Mouse (Mus musculus) embryonic facial prominence, embryonic 13.5 days (tissue): ENCODE measurements at regions not wholly inside any gene's neighbourhood (a gene's known extent, or its start where the extent isn't known, plus 50 kb on each side); places are given as distances from the start of the nearest gene placed in this dataset.
"Not testable (repeated sequence)": the region's sequence is repeated elsewhere in the genome, so short reads cannot be mapped to it uniquely, and the experiment has no call there.

ENCODE experiments used
- ATAC-seq: fragments of 200-750 bp; cut with Nextera tagmentation; 2 replicates; pipeline ENCODE4 v1.8.0; 2017; ENCODE audit warnings: low read depth; ENCODE audit not compliant: insufficient number of reproducible peaks, insufficient read depth, low FRiP score, low TSS enrichment
- H3K27ac ChIP-seq: fragments of 300-500 bp; sonication (generic); 2 replicates; pipeline ENCODE4 v1.5.1; 2015; ENCODE audit warnings: moderate library complexity, mild to moderate bottlenecking, inconsistent platforms
- H3K27me3 ChIP-seq: fragments of 300-500 bp; sonication (generic); 2 replicates; pipeline ENCODE4 v1.6.1; 2015; ENCODE audit warnings: mild to moderate bottlenecking, inconsistent platforms
- H3K36me3 ChIP-seq: fragments of 300-500 bp; sonication (generic); 2 replicates; pipeline ENCODE4 v1.6.1; 2015; ENCODE audit warnings: mild to moderate bottlenecking, inconsistent platforms
- H3K4me1 ChIP-seq: fragments of 300-500 bp; sonication (generic); 2 replicates; pipeline ENCODE4 v1.6.1; 2015; ENCODE audit warnings: inconsistent platforms
- H3K4me2 ChIP-seq: fragments of 300-500 bp; sonication (generic); 2 replicates; pipeline ENCODE4 v1.6.1; 2015; ENCODE audit warnings: moderate library complexity, mild to moderate bottlenecking, inconsistent platforms
- H3K4me3 ChIP-seq: fragments of 300-500 bp; sonication (generic); 2 replicates; pipeline ENCODE4 v1.5.1; 2015; ENCODE audit warnings: mild to moderate bottlenecking, inconsistent platforms
- H3K9ac ChIP-seq: fragments of 300-500 bp; sonication (generic); 2 replicates; pipeline ENCODE4 v1.6.1; 2015; ENCODE audit warnings: mild to moderate bottlenecking, inconsistent platforms
- H3K9me3 ChIP-seq: fragments of 300-500 bp; sonication (generic); 2 replicates; pipeline ENCODE4 v1.6.1; 2016; ENCODE audit warnings: inconsistent platforms
- WGBS: fragments of 180-500 bp; shearing (Covaris S2); methylation state at CpG from one replicate; pipeline ENCODE4 v1.1.7; 2015; ENCODE audit warnings: mixed read lengths; 5-methylcytosine and 5-hydroxymethylcytosine counted together

DNA sequence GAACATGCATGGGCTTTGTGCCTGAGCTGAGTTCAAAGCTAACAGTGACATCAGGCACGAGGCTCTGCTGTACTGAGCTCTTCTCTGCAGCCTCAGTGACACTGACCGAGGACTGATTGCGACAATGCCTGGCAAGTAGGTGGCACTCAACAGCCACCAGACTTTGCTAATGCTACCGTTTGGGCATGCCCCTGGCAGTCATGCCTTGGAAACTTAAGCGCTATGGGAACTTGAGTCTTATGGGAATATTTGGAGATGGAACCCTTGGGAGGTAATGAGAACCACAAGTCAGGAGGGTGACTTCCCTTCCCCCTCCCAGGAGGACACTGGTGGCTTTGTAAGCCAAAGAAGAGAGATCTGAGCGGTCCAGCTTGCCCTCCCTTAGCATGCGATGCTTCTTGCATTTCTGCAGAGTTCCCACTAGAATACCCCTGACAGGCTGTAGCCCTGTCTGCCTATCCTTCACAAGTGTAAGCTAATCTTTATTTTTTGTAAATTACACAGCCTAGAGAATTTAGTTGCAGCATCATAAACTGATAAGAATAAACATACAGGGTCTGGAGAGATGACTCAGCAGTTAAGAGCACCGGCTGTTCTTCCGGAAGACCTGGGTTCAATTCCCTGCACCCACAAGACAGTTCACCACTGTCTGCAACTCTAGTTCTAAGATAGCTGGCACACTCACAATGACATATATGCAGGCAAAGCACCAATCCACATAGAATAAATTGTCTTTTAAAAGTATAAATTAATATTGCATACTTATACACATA is 86.4 kb upstream of the Commd3 start:
- no peak for ATAC-seq
- no peaks in the 10 kb centered on the region for H3K9me3 ChIP-seq
- WGBS: 27% methylated on average over 9 of the region's 9 CpGs
- H3K4me3 ChIP-seq: no peak overlapping the region
- H3K4me2 ChIP-seq: peak overlapping the region; percentile 3; the same call in 1 of the 2 replicates
- no peaks in the 10 kb centered on the region for H3K4me1 ChIP-seq
- H3K27ac ChIP-seq: no peak overlapping the region
- H3K27me3 ChIP-seq: peaks cover 10% of the 10 kb centered on the region
- H3K9ac ChIP-seq: no peak overlapping the region
- no peaks in the 10 kb centered on the region for H3K36me3 ChIP-seq

DNA sequence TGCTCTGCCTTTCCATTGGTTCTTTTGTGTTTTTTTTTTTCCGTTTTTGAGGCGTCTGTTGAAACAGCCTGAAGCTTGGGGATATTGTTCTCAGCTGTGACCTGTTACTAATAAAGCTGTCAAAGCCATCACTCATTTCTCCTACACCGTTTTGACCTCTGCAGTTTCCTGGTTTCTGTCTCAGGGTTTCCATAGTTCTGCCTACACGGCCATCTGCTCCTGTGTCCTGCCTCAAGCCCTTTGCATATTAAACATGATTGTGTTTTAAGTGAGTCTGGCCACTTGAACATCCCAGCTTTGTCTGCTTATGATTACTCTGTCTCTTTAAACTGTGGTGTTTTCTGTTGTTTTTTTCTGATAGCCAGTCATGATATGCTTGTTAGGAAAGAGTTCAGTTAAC is 114.1 kb upstream of the Commd3 start:
- Histone ChIP-seq H3K9me3 (no peaks in the 10 kb centered on the region), H3K4me3 (no peak overlapping the region), H3K27me3 (no peaks in the 10 kb centered on the region), H3K4me2 (no peak overlapping the region), H3K9ac (no peak overlapping the region), H3K36me3 (no peaks in the 10 kb centered on the region), H3K4me1 (no peaks in the 10 kb centered on the region), H3K27ac (no peak overlapping the region)
- no peak for ATAC-seq
- 28% methylated on average over 4 of the region's 4 CpGs for WGBS

DNA sequence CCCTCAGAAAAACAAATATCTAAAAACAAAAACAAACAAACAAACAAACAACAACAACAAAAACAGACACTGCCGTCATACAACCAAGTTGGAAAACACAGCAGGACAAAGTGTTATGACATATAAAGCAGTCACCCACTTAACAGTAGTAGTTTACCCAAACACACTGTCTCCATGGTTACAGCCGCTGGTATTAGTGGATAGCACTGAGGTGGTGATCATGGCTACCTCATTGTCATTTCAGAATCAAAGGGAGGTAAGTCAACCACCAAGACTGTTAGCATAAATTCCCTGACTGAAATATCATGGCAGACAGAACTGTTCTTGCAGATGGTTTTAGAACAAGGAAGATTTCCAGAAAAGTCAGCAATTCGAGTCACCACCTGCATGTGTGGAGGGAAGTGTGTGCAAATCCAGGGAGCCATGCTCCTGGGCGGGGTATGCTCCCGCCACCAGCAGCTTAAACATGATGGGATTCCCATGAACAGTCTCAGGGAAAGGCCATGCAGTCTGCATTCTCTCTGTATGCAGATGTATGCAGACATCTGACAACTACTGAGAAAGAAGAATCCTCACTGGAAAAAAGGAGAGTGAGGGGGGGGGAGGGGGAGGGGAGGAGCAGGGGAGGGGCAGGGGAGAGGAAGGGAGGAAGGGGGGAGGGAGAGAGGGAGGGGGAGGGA is 124.1 kb upstream of the Commd3 start:
- no peak overlapping the region for H3K27ac ChIP-seq
- H3K4me1 ChIP-seq: no peaks in the 10 kb centered on the region

DNA sequence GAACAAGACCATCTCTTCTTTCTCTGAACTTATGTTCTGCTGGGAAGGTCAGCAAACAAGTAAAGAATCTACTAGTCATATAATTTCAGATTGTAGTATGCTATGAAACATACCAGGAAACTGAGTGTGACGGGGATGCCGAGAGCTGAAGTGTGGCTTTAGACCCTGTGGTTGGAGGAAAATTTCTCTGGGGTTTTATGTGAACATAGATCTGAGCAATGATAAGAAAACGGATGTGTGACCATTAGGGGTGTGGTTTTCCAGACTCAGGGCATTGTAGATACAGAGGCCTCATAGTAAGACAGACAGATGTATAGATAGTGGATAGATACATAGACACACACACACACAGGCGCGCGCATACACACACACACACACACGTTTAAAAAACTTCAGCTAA is 131.8 kb upstream of the Dnajc1 start:
- Histone ChIP-seq H3K27me3 (no peaks in the 10 kb centered on the region), H3K4me2 (no peak overlapping the region), H3K9ac (no peak overlapping the region), H3K27ac (no peak overlapping the region), H3K9me3 (no peaks in the 10 kb centered on the region), H3K4me3 (no peak overlapping the region), H3K4me1 (no peaks in the 10 kb centered on the region), H3K36me3 (no peaks in the 10 kb centered on the region)
- ATAC-seq: no peak
- 75% methylated on average over 7 of the region's 7 CpGs for WGBS

More for the DNA sequence above, 124.1 kb upstream of the Commd3 start:
- ATAC-seq: no peak
- Histone ChIP-seq H3K9ac (no peak overlapping the region), H3K4me2 (no peak overlapping the region), H3K36me3 (no peaks in the 10 kb centered on the region), H3K9me3 (no peaks in the 10 kb centered on the region), H3K27me3 (no peaks in the 10 kb centered on the region), H3K4me3 (no peak overlapping the region)
- WGBS: 77% methylated on average over 5 of the region's 5 CpGs

DNA sequence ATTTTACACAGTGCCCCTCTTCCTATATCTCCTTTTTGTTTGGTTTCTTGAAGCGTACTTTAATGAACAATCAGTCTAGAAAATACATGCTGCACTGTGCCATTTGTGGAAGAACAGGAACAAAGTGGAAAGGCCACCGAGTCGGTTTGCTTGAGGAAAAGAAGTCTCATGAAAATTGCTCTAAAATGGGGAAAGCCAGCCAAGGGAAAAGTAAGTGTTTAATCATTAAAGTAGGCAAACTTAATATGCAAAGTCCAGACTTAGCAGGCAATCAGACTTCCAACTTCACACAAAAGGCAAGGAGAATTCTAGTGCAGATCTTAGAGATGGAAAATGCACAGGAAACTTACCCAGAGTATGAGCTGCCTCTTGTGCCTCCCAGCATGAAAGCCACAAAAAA is 131.3 kb upstream of the Dnajc1 start:
- whole genome bisulfite sequencing: 82% methylated on average over 3 of the region's 3 CpGs
- no peak for ATAC-seq
- no peaks in the 10 kb centered on the region for H3K36me3 ChIP-seq

DNA sequence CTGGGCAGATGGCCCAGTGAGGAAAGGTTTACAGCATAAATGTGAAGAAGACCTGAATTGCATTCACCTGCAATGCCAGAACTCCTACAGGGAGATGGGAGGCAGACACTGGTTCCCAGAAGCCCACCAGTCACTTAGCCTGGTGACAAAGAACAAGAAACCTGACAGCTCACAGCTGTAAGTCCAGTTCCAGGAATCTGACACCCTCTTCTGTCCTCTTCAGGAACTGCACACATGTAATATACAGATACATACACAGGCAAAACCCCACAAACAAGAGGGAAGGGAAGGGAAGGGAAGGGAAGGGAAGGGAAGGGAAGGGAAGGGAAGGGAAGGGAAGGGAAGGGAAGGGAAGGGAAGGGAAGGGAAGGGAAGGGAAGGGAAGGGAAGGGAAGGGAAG is 120.8 kb upstream of the Dnajc1 start:
- Histone ChIP-seq H3K27ac (no peak overlapping the region), H3K4me1 (no peaks in the 10 kb centered on the region)
- no peak for ATAC-seq

More for the DNA sequence above, 131.3 kb upstream of the Dnajc1 start:
- H3K4me3 ChIP-seq: no peak overlapping the region
- H3K9me3 ChIP-seq: no peaks in the 10 kb centered on the region
- H3K4me2 ChIP-seq: no peak overlapping the region
- H3K9ac ChIP-seq: no peak overlapping the region
- H3K27me3 ChIP-seq: no peaks in the 10 kb centered on the region
- no peaks in the 10 kb centered on the region for H3K4me1 ChIP-seq
- H3K27ac ChIP-seq: no peak overlapping the region

DNA sequence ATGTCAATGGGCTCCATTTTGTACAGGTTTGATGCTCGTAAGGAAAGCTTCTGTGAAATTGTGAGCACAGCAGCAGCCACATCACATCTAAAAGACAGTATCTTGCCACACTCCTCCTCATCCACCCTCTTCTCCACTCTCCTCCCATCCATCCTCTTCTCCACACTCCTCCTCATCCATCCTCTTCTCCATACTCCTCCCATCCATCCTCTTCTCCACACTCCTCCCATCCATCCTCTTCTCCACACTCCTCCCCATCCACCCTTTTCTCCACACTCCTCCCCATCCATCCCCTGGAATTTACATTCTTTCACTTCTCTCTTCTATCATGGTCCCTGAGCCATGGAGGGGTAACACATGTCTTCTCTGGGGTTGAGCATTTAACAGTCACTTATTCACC is 116.7 kb upstream of the Dnajc1 start:
- no peak overlapping the region for H3K4me2 ChIP-seq
- H3K9ac ChIP-seq: no peak overlapping the region
- H3K4me3 ChIP-seq: no peak overlapping the region
- H3K9me3 ChIP-seq: no peaks in the 10 kb centered on the region
- H3K36me3 ChIP-seq: no peaks in the 10 kb centered on the region
- no peaks in the 10 kb centered on the region for H3K4me1 ChIP-seq
- no peak overlapping the region for H3K27ac ChIP-seq
- WGBS: 100% methylated on average over 1 of the region's 1 CpGs
- H3K27me3 ChIP-seq: no peaks in the 10 kb centered on the region
- no peak for ATAC-seq

More for the DNA sequence above, 120.8 kb upstream of the Dnajc1 start:
- H3K4me2 ChIP-seq: no peak overlapping the region
- H3K27me3 ChIP-seq: no peaks in the 10 kb centered on the region
- H3K4me3 ChIP-seq: no peak overlapping the region
- H3K9ac ChIP-seq: no peak overlapping the region
- H3K9me3 ChIP-seq: no peaks in the 10 kb centered on the region
- no peaks in the 10 kb centered on the region for H3K36me3 ChIP-seq

DNA sequence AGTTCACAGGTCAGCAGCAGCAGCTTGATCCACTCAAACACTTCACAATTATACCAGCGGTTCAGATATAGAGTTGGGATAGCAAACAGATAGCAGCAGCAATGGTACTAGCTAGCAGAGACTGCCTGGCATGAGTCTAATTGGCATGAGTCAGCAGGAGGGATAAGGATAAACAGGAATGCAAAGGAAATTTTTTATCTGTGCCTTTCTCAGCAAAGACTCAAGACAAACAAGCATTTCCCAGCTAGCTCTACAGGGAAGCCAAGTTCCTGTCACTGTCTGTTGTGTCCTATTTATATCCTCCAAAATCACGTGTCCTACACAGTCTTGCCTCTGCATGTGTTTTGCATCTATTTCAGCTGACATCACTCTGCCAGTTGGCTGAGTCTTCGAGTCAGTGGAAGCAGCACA is 80.7 kb upstream of the Dnajc1 start:
- Histone ChIP-seq H3K9ac (no peak overlapping the region), H3K9me3 (no peaks in the 10 kb centered on the region), H3K4me1 (no peaks in the 10 kb centered on the region), H3K4me3 (no peak overlapping the region), H3K27ac (no peak overlapping the region), H3K4me2 (no peak overlapping the region), H3K27me3 (no peaks in the 10 kb centered on the region), H3K36me3 (no peaks in the 10 kb centered on the region)
- 44% methylated on average over 3 of the region's 3 CpGs for WGBS
- no peak for ATAC-seq

DNA sequence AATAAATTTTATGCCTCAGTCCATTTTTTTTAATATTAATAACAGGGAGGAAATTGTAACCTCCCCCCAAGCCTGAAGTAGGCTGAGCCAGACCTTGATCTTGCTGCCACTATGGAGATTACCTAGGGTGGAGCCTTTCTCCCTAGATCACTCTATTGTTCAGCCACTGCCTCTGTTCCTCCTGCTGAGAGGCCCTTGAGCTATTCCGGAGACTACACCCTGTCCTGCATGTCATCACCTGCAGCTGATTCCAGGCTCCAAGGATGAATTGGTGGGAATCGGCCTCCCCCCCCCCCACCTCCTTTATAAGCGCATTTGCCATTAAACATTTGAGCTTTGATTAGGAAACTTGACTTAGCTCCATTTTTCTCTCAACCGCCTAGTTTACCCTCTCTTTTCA is 68.3 kb upstream of the Dnajc1 start:
- Histone ChIP-seq H3K27ac (no peak overlapping the region), H3K4me2 (no peak overlapping the region), H3K4me3 (no peak overlapping the region), H3K4me1 (no peaks in the 10 kb centered on the region), H3K36me3 (no peaks in the 10 kb centered on the region), H3K27me3 (no peaks in the 10 kb centered on the region), H3K9ac (no peak overlapping the region), H3K9me3 (peaks cover 5% of the 10 kb centered on the region; the same call in 1 of the 2 replicates)
- no peak for ATAC-seq
- 97% methylated on average over 4 of the region's 4 CpGs for WGBS

DNA sequence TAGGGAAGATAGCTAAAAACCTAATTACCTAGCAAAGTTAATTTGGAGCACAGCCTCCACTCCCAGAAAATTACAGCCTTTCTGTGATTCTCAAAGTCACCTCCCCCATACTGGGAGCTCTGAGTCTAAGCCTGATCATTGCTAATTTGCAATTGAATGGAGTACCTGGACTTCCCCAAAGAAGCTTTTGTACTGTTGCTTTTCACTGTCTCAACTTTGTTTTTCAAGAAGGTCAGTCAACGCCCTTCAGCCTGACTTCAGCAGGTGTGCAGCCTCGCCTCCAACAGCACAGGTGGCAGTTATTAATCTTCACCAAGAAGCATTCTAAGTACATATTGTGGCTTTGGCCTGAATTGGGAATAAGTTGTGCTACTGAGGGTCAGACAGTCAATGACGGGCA is 67.7 kb upstream of the Dnajc1 start:
- H3K4me3 ChIP-seq, H3K36me3 ChIP-seq, H3K4me1 ChIP-seq, H3K4me2 ChIP-seq, H3K27me3 ChIP-seq, ATAC-seq, H3K9ac ChIP-seq, H3K27ac ChIP-seq, H3K9me3 ChIP-seq: not testable (repeated sequence)
- WGBS: 86% methylated on average over 3 of the region's 3 CpGs

DNA sequence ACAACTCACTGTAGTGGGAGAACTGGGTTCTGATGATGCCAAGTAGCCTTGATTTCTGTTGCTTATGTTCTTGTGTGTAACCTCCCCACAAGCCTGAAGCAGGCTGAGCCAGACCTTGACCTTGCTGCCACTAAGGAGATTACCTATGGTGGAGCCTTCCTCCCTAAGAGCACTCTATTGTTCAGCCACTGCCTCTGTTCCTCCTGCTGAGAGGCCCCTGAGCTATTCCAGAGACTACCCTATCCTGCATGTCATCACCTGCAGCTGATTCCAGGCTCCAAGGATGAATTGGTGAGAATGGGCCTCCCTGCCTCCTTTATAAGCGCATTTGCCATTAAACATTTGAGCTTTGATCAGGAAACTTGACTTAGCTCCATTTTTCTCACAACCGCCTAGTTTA is 60.8 kb upstream of the Dnajc1 start:
- 30% methylated on average over 2 of the region's 2 CpGs for WGBS
- Histone ChIP-seq H3K4me3 (peak overlapping the region; percentile 20; the same call in 1 of the 2 replicates), H3K4me2 (peak overlapping the region; percentile 45)
- not testable (repeated sequence) for H3K27ac ChIP-seq, ATAC-seq, H3K9ac ChIP-seq, H3K9me3 ChIP-seq, H3K27me3 ChIP-seq, H3K4me1 ChIP-seq, H3K36me3 ChIP-seq

DNA sequence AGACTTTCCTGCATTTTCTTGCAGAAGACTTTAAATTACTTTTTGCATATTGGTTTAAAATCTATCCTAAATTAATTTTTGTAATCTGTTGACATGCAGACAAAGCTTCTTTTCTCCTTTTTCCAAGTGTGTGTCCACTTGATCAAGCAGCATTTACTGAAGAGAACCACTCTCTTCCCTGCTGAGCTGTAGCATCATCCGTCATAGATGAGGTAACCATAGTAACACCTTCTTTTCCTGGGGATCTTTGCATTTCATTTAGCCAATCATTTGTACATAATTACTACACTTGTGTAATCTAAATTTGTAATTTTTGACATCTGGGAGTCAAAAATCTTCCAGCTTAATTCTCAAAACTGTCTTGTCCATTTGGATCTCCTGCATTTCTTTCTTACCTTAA is 53.2 kb upstream of the Dnajc1 start:
- ATAC-seq: no peak

More for the DNA sequence above, 53.2 kb upstream of the Dnajc1 start:
- Histone ChIP-seq H3K9ac (no peak overlapping the region), H3K27ac (no peak overlapping the region), H3K4me1 (peaks cover 8% of the 10 kb centered on the region), H3K36me3 (no peaks in the 10 kb centered on the region), H3K4me3 (no peak overlapping the region), H3K4me2 (no peak overlapping the region), H3K9me3 (no peaks in the 10 kb centered on the region), H3K27me3 (no peaks in the 10 kb centered on the region)
- 60% methylated on average over 1 of the region's 1 CpGs for WGBS
